Comparison of ENCODE assay signal across 12 mouse cellular contexts in genomic region chr4:138841386-138841785, GRCm38 (mm10). TPM values are rescaled to one million over a fixed set of nuclear protein-coding genes. Genes with fewer than 3 reads are reported as not detected.
DNase-seq lines count a peak whose midpoint lies in the region; ATAC-seq and TF ChIP-seq lines count a peak whose summit lies in the region.
"Had no signal": no experiment of that assay in that cellular context is flagged by ENCODE, and none has a peak within 500 bp of the region (broad histone marks: within the 10 kb centered on the region; RNA-seq: fewer than 3 reads in every experiment).

No protein-coding gene starts in this region.

- no peak overlapping the region for H3K27ac ChIP-seq in lung, postnatal 0 days (ENCODE audit: low read length)
- H3K27ac ChIP-seq in intestine, embryonic 15.5 days, result no peak overlapping the region
- H3K27ac ChIP-seq: heart, embryonic 10.5 days had no signal

- H3K9ac ChIP-seq in lung, postnatal 0 days (replicated peaks; ENCODE audit: low read depth), result no peak overlapping the region
- no peak overlapping the region for H3K9ac ChIP-seq in intestine, embryonic 15.5 days

- no peaks in the 10 kb centered on the region for H3K9me3 ChIP-seq in lung, postnatal 0 days (ENCODE audit: low read length)
- H3K9me3 ChIP-seq in intestine, embryonic 15.5 days, result peaks cover 4% of the 10 kb centered on the region; the same call in 1 of the 2 replicates

- ATAC-seq in lung, postnatal 0 days, result 0 out of 2 replicates have a peak, but pooled peaks have one; percentile 28
- peak; percentile 97 for ATAC-seq in frontal cortex, adult (ENCODE audit: low TSS enrichment)
- ATAC-seq in inflammation-experienced regulatory T-cells, adult 6 months, result no peak
- ATAC-seq in intestine, embryonic 15.5 days, result no peak

- no peaks in the 10 kb centered on the region for H3K36me3 ChIP-seq in lung, postnatal 0 days (ENCODE audit: insufficient read depth, low read length)
- H3K36me3 ChIP-seq in intestine, embryonic 15.5 days, result no peaks in the 10 kb centered on the region
- H3K36me3 ChIP-seq: heart, embryonic 10.5 days had no signal

- TF ChIP-seq CTCF in lung, postnatal 0 days (IDR thresholded peaks at IDR 0.05), result no peak
- TF ChIP-seq CTCF in lung, adult 2 months (IDR thresholded peaks at IDR 0.05; ENCODE audit: insufficient read depth, low read length), result no peak

- H3K4me2 ChIP-seq in lung, postnatal 0 days (replicated peaks; ENCODE audit: low read depth, low read length), result no peak overlapping the region
- no peak overlapping the region for H3K4me2 ChIP-seq in intestine, embryonic 15.5 days (replicated peaks)

- 58% methylated on average over 7 of the region's 7 CpGs for WGBS in lung, postnatal 0 days
- 60% methylated on average over 7 of the region's 7 CpGs for WGBS in lung, adult 2 months
- WGBS in intestine, embryonic 15.5 days, result 64% methylated on average over 7 of the region's 7 CpGs

- no peak for TF ChIP-seq POLR2A in lung, adult 2 months (IDR thresholded peaks at IDR 0.05; ENCODE audit: borderline replicate concordance, extremely low read depth, low read depth, low read length)

- DNase-seq in lung, postnatal 0 days (ENCODE audit: low spot score), result peak; percentile 24
- no peak for DNase-seq in lung, adult 2 months
- peak; percentile 70 to 89 for DNase-seq in layer of hippocampus, postnatal 14 days (ENCODE audit: low spot score in 2 of 2)
- peak; percentile 86 for DNase-seq in right cerebral cortex, postnatal 25 days

- TF ChIP-seq EP300 in lung, postnatal 0 days (IDR thresholded peaks at IDR 0.05), result no peak

- no peaks in the 10 kb centered on the region for H3K27me3 ChIP-seq in lung, postnatal 0 days (replicated peaks; ENCODE audit: insufficient read depth, low read length)
- H3K27me3 ChIP-seq in intestine, embryonic 15.5 days (replicated peaks), result no peaks in the 10 kb centered on the region

- H3K4me3 ChIP-seq in lung, postnatal 0 days (ENCODE audit: low read depth, low read length), result no peak overlapping the region
- no peak overlapping the region for H3K4me3 ChIP-seq in lung, adult 2 months (replicated peaks; ENCODE audit: extremely low read depth, low read depth, low read length)
- H3K4me3 ChIP-seq in intestine, embryonic 15.5 days (replicated peaks), result no peak overlapping the region
- H3K4me3 ChIP-seq: heart, embryonic 10.5 days had no signal

- H3K4me1 ChIP-seq in lung, postnatal 0 days (ENCODE audit: insufficient read depth, low read depth, low read length), result no peaks in the 10 kb centered on the region
- no peaks in the 10 kb centered on the region for H3K4me1 ChIP-seq in lung, adult 2 months (ENCODE audit: control insufficient read depth, insufficient read depth, low read length)
- H3K4me1 ChIP-seq in intestine, embryonic 15.5 days (replicated peaks), result no peaks in the 10 kb centered on the region
- H3K4me1 ChIP-seq: heart, embryonic 10.5 days had no signal

RNA-seq across cellular contexts. Expression of gene Pla2g5, which starts 21.9 kb away (rescaled TPM):
- polyA plus RNA-seq in lung, postnatal 0 days (2015; fragmentation: Nextera tagmentation; extraction: Ambion mirVana), result 0.29 TPM in 1 of 2 replicates, not detected in the other
- polyA plus RNA-seq in lung, adult 2 months (2012; rRNA removed), result 0.57 and 1.3 TPM in 2 replicates
- total RNA-seq in layer of hippocampus, postnatal 14 days (2021), result 1 to 10 TPM; 1.3 to 3.1 TPM
- polyA plus RNA-seq in inflammation-experienced regulatory T-cells, adult 6 months (2017; shearing (Covaris generic)), result not detected
- 0.15 and 0.29 TPM in 2 replicates for polyA plus RNA-seq in intestine, embryonic 15.5 days (2015; fragmentation: Nextera tagmentation; extraction: Ambion mirVana)
- total RNA-seq: common myeloid progenitor, adult 5-6 weeks; neutrophil, adult 5-6 weeks had no signal

RNA-seq across cellular contexts. Expression of gene Gm13030, which starts 32.4 kb away (rescaled TPM):
- polyA plus RNA-seq in lung, postnatal 0 days (2015; fragmentation: Nextera tagmentation; extraction: Ambion mirVana), result not detected in 2 replicates
- polyA plus RNA-seq in lung, adult 2 months (2012; rRNA removed), result not detected in 2 replicates
- total RNA-seq in layer of hippocampus, postnatal 14 days (2021), result not detected
- polyA plus RNA-seq in inflammation-experienced regulatory T-cells, adult 6 months (2017; shearing (Covaris generic)), result not detected
- not detected in 2 replicates for polyA plus RNA-seq in intestine, embryonic 15.5 days (2015; fragmentation: Nextera tagmentation; extraction: Ambion mirVana)
- total RNA-seq: common myeloid progenitor, adult 5-6 weeks; neutrophil, adult 5-6 weeks had no signal
- polyA plus RNA-seq: heart, embryonic 10.5 days; kidney, embryonic 16.5 days; testis, adult 2 months had no signal

RNA-seq across cellular contexts. Expression of gene Pla2g2e, which starts 36.4 kb away (rescaled TPM):
- polyA plus RNA-seq in lung, postnatal 0 days (2015; fragmentation: Nextera tagmentation; extraction: Ambion mirVana), result not detected in 2 replicates
- polyA plus RNA-seq in lung, adult 2 months (2012; rRNA removed), result 1.2 and 2.2 TPM in 2 replicates
- total RNA-seq in layer of hippocampus, postnatal 14 days (2021), result not detected
- polyA plus RNA-seq in inflammation-experienced regulatory T-cells, adult 6 months (2017; shearing (Covaris generic)), result not detected
- not detected in 2 replicates for polyA plus RNA-seq in intestine, embryonic 15.5 days (2015; fragmentation: Nextera tagmentation; extraction: Ambion mirVana)
- total RNA-seq: common myeloid progenitor, adult 5-6 weeks; neutrophil, adult 5-6 weeks had no signal
- polyA plus RNA-seq: heart, embryonic 10.5 days; testis, adult 2 months had no signal

Comparison
In these comparisons a context has a peak if more than half of its experiments do, and no peak if none do; other contexts are left out.
1. ATAC-seq: peak in lung, postnatal 0 days (single experiment) and frontal cortex, adult (single experiment); none in inflammation-experienced regulatory T-cells, adult 6 months (single experiment) and intestine, embryonic 15.5 days (single experiment).